Comparison of ENCODE assay signal across 9 mouse cellular contexts in genomic region chr6:86222381-86222780, GRCm38 (mm10). TPM values are rescaled to one million over a fixed set of nuclear protein-coding genes. Genes with fewer than 3 reads are reported as not detected.
DNase-seq lines count a peak whose midpoint lies in the region; ATAC-seq and TF ChIP-seq lines count a peak whose summit lies in the region.
"Had no signal": no experiment of that assay in that cellular context is flagged by ENCODE, and none has a peak within 500 bp of the region (broad histone marks: within the 10 kb centered on the region; RNA-seq: fewer than 3 reads in every experiment).

No protein-coding gene starts in this region.

- in situ Hi-C loops in ES-E14 (cut with MboI; ENCODE audit: low sequenced_read_pairs in 2 of 2, unreplicated experiment in 2 of 2) = no loop called here

- peaks cover 15% of the 10 kb centered on the region for H3K4me1 ChIP-seq in hindbrain, embryonic 10.5 days (replicated peaks)
- no peaks in the 10 kb centered on the region for H3K4me1 ChIP-seq in hindbrain, embryonic 11.5 days (replicated peaks; ENCODE audit: control insufficient read depth, insufficient read depth, low read length)
- H3K4me1 ChIP-seq in ES-E14 (ENCODE audit: control insufficient read depth in 2 of 2, insufficient read depth in 2 of 2, low read length in 2 of 2, poor library complexity in 1 of 2) = peaks cover 0 to 21% of the 10 kb centered on the region in 2 experiments; a peak in 2 of 4 replicates
- H3K4me1 ChIP-seq in intestine, embryonic 15.5 days (replicated peaks) = peaks cover 27% of the 10 kb centered on the region

- WGBS in hindbrain, embryonic 10.5 days = 34% methylated on average over 7 of the region's 7 CpGs
- 39% methylated on average over 7 of the region's 7 CpGs for WGBS in hindbrain, embryonic 11.5 days
- 26% methylated on average over 7 of the region's 7 CpGs for WGBS in intestine, embryonic 15.5 days

- ATAC-seq in hindbrain, embryonic 11.5 days (ENCODE audit: low FRiP score) = no peak
- ATAC-seq in intestine, embryonic 15.5 days = peak; percentile 88
- no peak for ATAC-seq in granulocyte monocyte progenitor cell, adult 5-6 weeks (replicated peaks; ENCODE audit: poor library complexity, severe bottlenecking)

- H3K27ac ChIP-seq in hindbrain, embryonic 10.5 days = peak overlapping the region; percentile 43; the same call in 1 of the 2 replicates
- H3K27ac ChIP-seq in hindbrain, embryonic 11.5 days (ENCODE audit: low read depth, low read length) = no peak overlapping the region
- H3K27ac ChIP-seq in ES-E14 (ENCODE audit: insufficient read depth, low read depth, low read length, poor library complexity, severe bottlenecking) = no peak overlapping the region
- H3K27ac ChIP-seq in intestine, embryonic 15.5 days = 0 out of 2 replicates have a peak overlapping the region, but pooled peaks have one; percentile 54

- no peaks in the 10 kb centered on the region for H3K9me3 ChIP-seq in hindbrain, embryonic 10.5 days
- H3K9me3 ChIP-seq in hindbrain, embryonic 11.5 days (ENCODE audit: control insufficient read depth, low read length) = no peaks in the 10 kb centered on the region
- H3K9me3 ChIP-seq in ES-E14 (ENCODE audit: control insufficient read depth, insufficient read depth, low read depth, low read length) = no peaks in the 10 kb centered on the region
- no peaks in the 10 kb centered on the region for H3K9me3 ChIP-seq in intestine, embryonic 15.5 days

- H3K9ac ChIP-seq in hindbrain, embryonic 11.5 days (ENCODE audit: low read depth, low read length) = no peak overlapping the region
- no peak overlapping the region for H3K9ac ChIP-seq in ES-E14 (ENCODE audit: insufficient read depth, low read depth, low read length, poor library complexity, severe bottlenecking)
- no peak overlapping the region for H3K9ac ChIP-seq in intestine, embryonic 15.5 days

- H3K4me2 ChIP-seq in hindbrain, embryonic 11.5 days (replicated peaks; ENCODE audit: low read depth, low read length) = no peak overlapping the region
- H3K4me2 ChIP-seq in intestine, embryonic 15.5 days (replicated peaks) = no peak overlapping the region

- H3K27me3 ChIP-seq in hindbrain, embryonic 10.5 days (ENCODE audit: insufficient read depth, poor library complexity, severe bottlenecking) = no peaks in the 10 kb centered on the region
- H3K27me3 ChIP-seq in hindbrain, embryonic 11.5 days (ENCODE audit: control insufficient read depth, insufficient read depth, low read length) = no peaks in the 10 kb centered on the region
- H3K27me3 ChIP-seq in intestine, embryonic 15.5 days (replicated peaks) = no peaks in the 10 kb centered on the region

- H3K4me3 ChIP-seq in hindbrain, embryonic 10.5 days = no peak overlapping the region
- H3K4me3 ChIP-seq in hindbrain, embryonic 11.5 days (ENCODE audit: low read depth, low read length) = no peak overlapping the region
- H3K4me3 ChIP-seq in ES-E14 (ENCODE audit: insufficient read depth in 1 of 2, low read depth in 1 of 2, low read length in 2 of 2, poor library complexity in 1 of 2, severe bottlenecking in 1 of 2) = no peak overlapping the region
- H3K4me3 ChIP-seq in intestine, embryonic 15.5 days (replicated peaks) = no peak overlapping the region

- H3K36me3 ChIP-seq in hindbrain, embryonic 10.5 days = no peaks in the 10 kb centered on the region
- no peaks in the 10 kb centered on the region for H3K36me3 ChIP-seq in hindbrain, embryonic 11.5 days (ENCODE audit: control insufficient read depth, insufficient read depth, low read length)
- H3K36me3 ChIP-seq in ES-E14 (ENCODE audit: control insufficient read depth, insufficient read depth, low read length, poor library complexity, severe bottlenecking) = no peaks in the 10 kb centered on the region
- no peaks in the 10 kb centered on the region for H3K36me3 ChIP-seq in intestine, embryonic 15.5 days

- no peak for DNase-seq in hindbrain, embryonic 10.5 days (ENCODE audit: low spot score)
- DNase-seq in hindbrain, embryonic 11.5 days (ENCODE audit: low spot score) = no peak
- peak; percentile 13 for DNase-seq in ES-E14 (ENCODE audit: low read depth, low spot score)
- peak; percentile 47 for DNase-seq in ovary, postnatal 36 days (ENCODE audit: low spot score)
- no peak for DNase-seq in neural tube, embryonic 10.5 days (ENCODE audit: extremely low spot score, low spot score)
- no peak for DNase-seq in right cerebral cortex, postnatal 14 days

TF ChIP-seq in ES-E14, 5 proteins besides CTCF, POLR2A, EP300 and RAD21:
- TF ChIP-seq CHD2 (IDR thresholded peaks at IDR 0.05; ENCODE audit: low read depth, low read length) (no peak), ZC3H11A (IDR thresholded peaks at IDR 0.05; ENCODE audit: borderline replicate concordance, low read depth, low read length) (no peak), ZNF384 (IDR thresholded peaks at IDR 0.05; ENCODE audit: low read depth, low read length) (no peak), HCFC1 (IDR thresholded peaks at IDR 0.05; ENCODE audit: borderline replicate concordance, insufficient read depth, low read length) (no peak), MAFK (IDR thresholded peaks at IDR 0.05; ENCODE audit: insufficient read depth, low read depth, low read length) (no peak)

RNA-seq across cellular contexts. Expression of gene Tgfa, which starts 27.4 kb away (rescaled TPM):
- 1.7 and 3.1 TPM in 2 replicates for polyA plus RNA-seq in hindbrain, embryonic 10.5 days (2016; fragmentation: Nextera tagmentation; extraction: Ambion mirVana)
- 2.2 and 2.5 TPM in 2 replicates for polyA plus RNA-seq in hindbrain, embryonic 11.5 days (2014; fragmentation: Nextera tagmentation; extraction: Ambion mirVana)
- total RNA-seq in ES-E14 (2012; rRNA removed) = 2.2 and 3.1 TPM in 2 replicates
- polyA plus RNA-seq in intestine, embryonic 15.5 days (2015; fragmentation: Nextera tagmentation; extraction: Ambion mirVana) = 6.3 and 6.5 TPM in 2 replicates
- not detected in 2 replicates for total RNA-seq in granulocyte monocyte progenitor cell, adult 5-6 weeks (2014; fragmentation: Nextera tagmentation)
- total RNA-seq in granulocyte monocyte progenitor cell, adult 5-6 weeks (2017) = not detected in 2 replicates
- total RNA-seq: common myeloid progenitor, adult 5-6 weeks had no signal

Comparison
In these comparisons a context has a peak if more than half of its experiments do, and no peak if none do; other contexts are left out.
1. H3K27ac ChIP-seq: peak in hindbrain, embryonic 10.5 days (single experiment) and intestine, embryonic 15.5 days (single experiment); none in hindbrain, embryonic 11.5 days (single experiment) and ES-E14 (single experiment).
2. DNase-seq: peak in ES-E14 (single experiment) and ovary, postnatal 36 days (single experiment); none in hindbrain, embryonic 10.5 days (single experiment), hindbrain, embryonic 11.5 days (single experiment), neural tube, embryonic 10.5 days (single experiment) and right cerebral cortex, postnatal 14 days (single experiment).